Mouse (Mus musculus): Measurements from ENCODE around the gene Jaml. TPM values are rescaled to one million over a fixed set of nuclear protein-coding genes. Genes with fewer than 3 reads are reported as not detected.

Gene Jaml
- polyA plus RNA-seq, 1 experiment from 2014 or later = 0.15 TPM

DNA sequence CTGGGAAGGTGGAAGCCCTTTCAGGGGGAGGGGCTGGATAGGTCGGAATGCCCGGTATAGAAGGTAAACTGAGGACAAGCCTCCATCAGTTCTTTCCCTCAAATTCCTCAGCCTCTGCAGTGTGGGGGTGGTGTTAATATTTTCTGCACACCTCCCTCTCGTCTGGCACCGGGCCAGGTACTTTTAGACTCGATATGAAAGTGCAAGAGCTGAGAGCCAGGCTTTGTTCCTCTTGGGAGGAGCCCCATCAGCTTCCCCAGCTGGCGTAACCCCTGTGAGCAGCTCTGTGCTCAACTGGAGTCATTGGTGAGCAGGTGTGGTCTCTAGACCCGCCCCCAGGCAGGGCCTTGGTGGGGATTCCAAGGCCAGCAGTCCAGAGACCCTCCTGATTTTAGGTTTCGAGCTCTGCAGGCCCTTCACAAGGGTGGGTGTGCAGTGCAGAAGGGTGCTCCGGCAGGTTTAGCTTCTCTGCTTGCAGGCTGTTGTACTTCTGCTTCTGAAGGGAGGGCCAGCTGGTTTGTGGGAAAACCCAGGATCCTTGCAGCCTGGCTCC is 43.3 kb downstream of the Jaml start:
- Histone ChIP-seq H3K4me1 (ENCODE audit: control insufficient read depth, insufficient read depth, low read length) (peaks cover 16% of the 10 kb centered on the region), H3K36me3 (ENCODE audit: control insufficient read depth, insufficient read depth, low read length) (no peaks in the 10 kb centered on the region), H3K9me3 (replicated peaks; ENCODE audit: control insufficient read depth, low read length) (no peaks in the 10 kb centered on the region), H3K27me3 (replicated peaks; ENCODE audit: control insufficient read depth, insufficient read depth, low read length) (no peaks in the 10 kb centered on the region), H3K4me2 (ENCODE audit: low read length) (peak overlapping the region; percentile 43), H3K9ac (ENCODE audit: low read length) (peak overlapping the region; percentile 38; the same call in 1 of the 2 replicates), H3K27ac (ENCODE audit: low read depth, low read length) (no peak overlapping the region), H3K4me3 (ENCODE audit: low read depth, low read length) (no peak overlapping the region)
- WGBS = 26% methylated on average over 9 of the region's 9 CpGs
- ATAC-seq (peak; percentile 30; the same call in 1 of the 2 replicates), DNase-seq (ENCODE audit: low spot score) (peak; percentile 38)

DNA sequence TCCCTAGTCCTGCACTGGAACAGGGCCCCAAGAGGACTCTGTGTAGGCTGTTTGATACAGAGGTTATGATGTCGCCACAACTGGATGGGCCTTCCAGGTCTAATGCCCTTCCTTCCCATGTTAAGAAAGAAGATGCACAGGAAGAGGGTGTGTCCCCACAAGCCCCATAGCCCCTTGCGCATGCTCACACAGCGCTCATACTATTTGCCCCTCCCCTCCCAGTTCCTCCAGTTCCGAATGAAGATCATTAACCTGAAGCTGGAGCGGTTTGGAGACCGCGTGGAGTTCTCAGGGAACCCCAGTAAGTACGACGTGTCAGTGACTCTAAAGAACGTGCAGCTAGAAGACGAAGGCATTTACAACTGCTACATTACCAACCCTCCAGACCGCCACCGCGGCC is 46.2 kb downstream of the Jaml start:
- H3K4me2 ChIP-seq (ENCODE audit: low read length) = no peak overlapping the region
- ATAC-seq (no peak), DNase-seq (ENCODE audit: low spot score) (no peak)
- H3K9me3 ChIP-seq (replicated peaks; ENCODE audit: control insufficient read depth, low read length) = no peaks in the 10 kb centered on the region
- peaks cover 6% of the 10 kb centered on the region for H3K4me1 ChIP-seq (ENCODE audit: control insufficient read depth, insufficient read depth, low read length)
- WGBS = 90% methylated on average over 14 of the region's 14 CpGs
- no peak overlapping the region for H3K9ac ChIP-seq (ENCODE audit: low read length)
- H3K4me3 ChIP-seq (ENCODE audit: low read depth, low read length) = no peak overlapping the region
- no peak overlapping the region for H3K27ac ChIP-seq (ENCODE audit: low read depth, low read length)
- H3K36me3 ChIP-seq (ENCODE audit: control insufficient read depth, insufficient read depth, low read length) = no peaks in the 10 kb centered on the region
- H3K27me3 ChIP-seq (replicated peaks; ENCODE audit: control insufficient read depth, insufficient read depth, low read length) = no peaks in the 10 kb centered on the region

DNA sequence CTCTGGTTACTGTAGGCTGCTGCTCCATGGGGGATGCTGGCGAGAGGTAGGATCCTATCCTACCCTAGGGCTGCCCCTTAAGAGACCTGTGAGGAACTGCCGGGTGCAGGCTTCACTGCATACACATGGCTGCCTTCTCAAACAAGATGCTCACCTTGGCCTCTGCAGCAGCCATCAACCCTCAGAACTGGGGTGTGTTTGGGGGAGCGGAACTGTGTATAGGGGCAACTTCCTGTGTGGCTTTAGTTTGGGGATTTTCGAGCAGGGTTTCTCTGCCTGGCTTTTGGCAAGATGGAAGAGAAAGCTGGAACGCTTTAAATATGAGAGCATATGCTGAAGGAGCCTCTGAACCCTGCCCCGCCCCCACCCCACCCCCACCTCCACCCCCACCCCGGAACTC is 48.0 kb downstream of the Jaml start:
- no peak overlapping the region for H3K4me2 ChIP-seq (ENCODE audit: low read length)
- WGBS = 64% methylated on average over 7 of the region's 7 CpGs
- H3K9me3 ChIP-seq (replicated peaks; ENCODE audit: control insufficient read depth, low read length) = no peaks in the 10 kb centered on the region
- no peak overlapping the region for H3K27ac ChIP-seq (ENCODE audit: low read depth, low read length)
- DNase-seq (ENCODE audit: low spot score) = no peak
- no peak overlapping the region for H3K9ac ChIP-seq (ENCODE audit: low read length)
- H3K36me3 ChIP-seq (ENCODE audit: control insufficient read depth, insufficient read depth, low read length) = no peaks in the 10 kb centered on the region
- peaks cover 5% of the 10 kb centered on the region for H3K4me1 ChIP-seq (ENCODE audit: control insufficient read depth, insufficient read depth, low read length)
- no peaks in the 10 kb centered on the region for H3K27me3 ChIP-seq (replicated peaks; ENCODE audit: control insufficient read depth, insufficient read depth, low read length)
- H3K4me3 ChIP-seq (ENCODE audit: low read depth, low read length) = no peak overlapping the region
- ATAC-seq = no peak

DNA sequence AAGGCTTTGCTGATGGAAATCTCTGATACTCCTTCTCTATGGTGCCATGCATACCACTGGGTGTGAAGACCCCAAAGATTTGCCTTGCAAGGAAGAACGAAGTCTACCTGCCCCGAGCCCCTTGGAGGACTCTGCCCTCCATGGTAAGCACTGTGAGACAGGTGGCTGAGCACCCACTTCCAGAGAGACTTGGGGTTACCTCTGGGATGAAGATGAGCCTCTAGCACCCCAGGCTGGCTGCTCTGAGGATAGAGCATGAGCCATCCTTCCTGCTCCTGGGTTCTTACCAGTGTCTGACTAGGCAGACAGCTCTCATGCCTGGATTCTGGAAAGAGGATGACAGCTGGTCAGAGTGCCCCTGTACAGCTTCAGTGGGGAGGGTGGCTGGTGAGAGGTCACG is 51.1 kb downstream of the Jaml start:
- Histone ChIP-seq H3K27ac (ENCODE audit: low read depth, low read length) (no peak overlapping the region), H3K36me3 (ENCODE audit: control insufficient read depth, insufficient read depth, low read length) (no peaks in the 10 kb centered on the region), H3K27me3 (replicated peaks; ENCODE audit: control insufficient read depth, insufficient read depth, low read length) (0 out of 2 replicates have a peak, but pooled peaks cover 6% of the 10 kb centered on the region), H3K4me1 (ENCODE audit: control insufficient read depth, insufficient read depth, low read length) (no peaks in the 10 kb centered on the region), H3K4me2 (ENCODE audit: low read length) (no peak overlapping the region), H3K9me3 (replicated peaks; ENCODE audit: control insufficient read depth, low read length) (no peaks in the 10 kb centered on the region), H3K9ac (ENCODE audit: low read length) (no peak overlapping the region), H3K4me3 (ENCODE audit: low read depth, low read length) (no peak overlapping the region)
- DNase-seq (ENCODE audit: low spot score) = no peak
- no peak for ATAC-seq
- 81% methylated on average over 3 of the region's 3 CpGs for WGBS

DNA sequence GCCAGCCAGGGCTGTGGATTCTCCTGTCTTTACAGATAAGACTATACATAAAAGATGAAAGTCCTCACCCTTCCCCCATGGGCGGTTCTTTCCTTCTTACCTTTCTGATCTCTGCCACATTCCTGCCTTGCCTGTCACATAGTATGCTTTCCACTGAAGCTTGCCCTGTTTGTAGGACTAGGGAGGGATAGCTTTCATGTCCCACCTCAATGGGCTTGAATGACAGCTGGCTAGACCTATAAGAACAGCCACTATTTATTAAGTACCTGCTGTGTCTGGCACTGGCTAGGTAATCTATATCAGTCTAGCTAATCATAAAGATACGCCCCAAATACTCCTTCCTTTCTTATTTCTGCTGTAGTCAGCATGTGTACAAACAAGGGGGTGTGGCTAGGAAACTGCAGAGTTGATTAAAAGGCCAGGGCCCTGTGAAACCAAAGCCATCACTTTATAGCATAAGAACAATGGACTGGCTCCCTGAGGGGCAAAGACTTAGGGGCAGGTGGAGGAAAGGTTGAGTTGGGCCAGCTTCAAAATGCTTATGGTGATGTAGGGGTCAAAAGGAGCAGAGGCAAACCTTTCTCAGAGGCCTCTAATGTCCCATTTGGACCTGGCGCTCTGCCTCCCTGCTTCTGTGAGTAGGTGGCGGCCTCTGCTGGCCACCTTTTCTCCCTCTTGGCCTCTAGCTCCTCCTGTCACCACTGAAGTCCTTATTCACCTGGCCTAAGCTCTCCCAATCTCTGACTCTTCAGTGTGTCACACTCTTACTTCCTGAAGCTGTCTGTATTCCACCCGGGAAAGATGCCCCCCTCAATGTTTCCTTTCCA is 54.7 kb downstream of the Jaml start:
- WGBS = 21% methylated on average over 5 of the region's 5 CpGs
- H3K4me1 ChIP-seq (ENCODE audit: control insufficient read depth, insufficient read depth, low read length) = no peaks in the 10 kb centered on the region
- H3K4me3 ChIP-seq (ENCODE audit: low read depth, low read length) = no peak overlapping the region
- ATAC-seq = no peak
- no peak overlapping the region for H3K4me2 ChIP-seq (ENCODE audit: low read length)
- peaks cover 32% of the 10 kb centered on the region for H3K27me3 ChIP-seq (replicated peaks; ENCODE audit: control insufficient read depth, insufficient read depth, low read length)
- no peaks in the 10 kb centered on the region for H3K9me3 ChIP-seq (replicated peaks; ENCODE audit: control insufficient read depth, low read length)
- H3K36me3 ChIP-seq (ENCODE audit: control insufficient read depth, insufficient read depth, low read length) = no peaks in the 10 kb centered on the region
- no peak overlapping the region for H3K9ac ChIP-seq (ENCODE audit: low read length)
- no peak overlapping the region for H3K27ac ChIP-seq (ENCODE audit: low read depth, low read length)
- DNase-seq (ENCODE audit: low spot score) = peak; percentile 52

DNA sequence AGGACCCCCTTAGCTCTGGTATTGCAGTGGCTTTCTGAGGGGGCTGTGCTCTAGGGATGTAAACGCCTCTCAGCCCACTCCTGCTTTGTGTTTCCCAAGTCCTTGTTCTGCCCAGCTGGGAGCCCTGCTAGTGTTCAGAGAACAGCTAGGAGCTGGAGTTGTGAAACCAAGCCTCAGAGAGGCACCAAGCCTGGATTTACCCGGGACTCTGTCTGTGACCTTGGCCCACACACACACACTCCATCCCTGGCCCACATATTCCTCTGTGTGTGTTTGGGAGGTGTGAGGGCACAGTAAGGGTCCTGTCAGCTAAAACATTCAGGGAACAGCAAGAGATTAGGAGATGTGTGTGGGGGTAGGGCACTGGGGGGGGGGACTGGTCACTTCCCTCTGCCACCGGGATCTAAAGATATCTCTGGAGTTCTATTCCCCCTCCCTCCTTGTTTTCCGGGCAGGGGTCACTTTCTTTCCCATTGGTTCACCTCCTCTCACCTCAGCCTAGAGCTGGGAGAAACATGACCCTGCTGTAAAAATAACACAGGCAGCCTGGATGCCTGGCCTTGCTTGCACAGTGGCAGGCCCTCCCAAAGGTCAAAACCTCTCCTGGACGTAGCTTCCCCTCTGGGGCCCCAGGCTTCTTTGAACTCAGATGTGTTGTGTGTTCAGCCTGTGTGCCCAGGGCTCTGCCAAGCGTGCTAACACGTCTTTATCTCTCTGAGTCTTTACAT is 57.6 kb downstream of the Jaml start:
- H3K27me3 ChIP-seq (replicated peaks; ENCODE audit: control insufficient read depth, insufficient read depth, low read length) = peaks cover 51% of the 10 kb centered on the region
- DNase-seq (ENCODE audit: low spot score) (no peak), ATAC-seq (no peak)
- no peak overlapping the region for H3K4me3 ChIP-seq (ENCODE audit: low read depth, low read length)
- H3K9me3 ChIP-seq (replicated peaks; ENCODE audit: control insufficient read depth, low read length) = no peaks in the 10 kb centered on the region
- H3K4me2 ChIP-seq (ENCODE audit: low read length) = no peak overlapping the region
- H3K27ac ChIP-seq (ENCODE audit: low read depth, low read length) = no peak overlapping the region
- H3K36me3 ChIP-seq (ENCODE audit: control insufficient read depth, insufficient read depth, low read length) = no peaks in the 10 kb centered on the region
- H3K4me1 ChIP-seq (ENCODE audit: control insufficient read depth, insufficient read depth, low read length) = no peaks in the 10 kb centered on the region
- WGBS = 17% methylated on average over 7 of the region's 7 CpGs
- H3K9ac ChIP-seq (ENCODE audit: low read length) = no peak overlapping the region

DNA sequence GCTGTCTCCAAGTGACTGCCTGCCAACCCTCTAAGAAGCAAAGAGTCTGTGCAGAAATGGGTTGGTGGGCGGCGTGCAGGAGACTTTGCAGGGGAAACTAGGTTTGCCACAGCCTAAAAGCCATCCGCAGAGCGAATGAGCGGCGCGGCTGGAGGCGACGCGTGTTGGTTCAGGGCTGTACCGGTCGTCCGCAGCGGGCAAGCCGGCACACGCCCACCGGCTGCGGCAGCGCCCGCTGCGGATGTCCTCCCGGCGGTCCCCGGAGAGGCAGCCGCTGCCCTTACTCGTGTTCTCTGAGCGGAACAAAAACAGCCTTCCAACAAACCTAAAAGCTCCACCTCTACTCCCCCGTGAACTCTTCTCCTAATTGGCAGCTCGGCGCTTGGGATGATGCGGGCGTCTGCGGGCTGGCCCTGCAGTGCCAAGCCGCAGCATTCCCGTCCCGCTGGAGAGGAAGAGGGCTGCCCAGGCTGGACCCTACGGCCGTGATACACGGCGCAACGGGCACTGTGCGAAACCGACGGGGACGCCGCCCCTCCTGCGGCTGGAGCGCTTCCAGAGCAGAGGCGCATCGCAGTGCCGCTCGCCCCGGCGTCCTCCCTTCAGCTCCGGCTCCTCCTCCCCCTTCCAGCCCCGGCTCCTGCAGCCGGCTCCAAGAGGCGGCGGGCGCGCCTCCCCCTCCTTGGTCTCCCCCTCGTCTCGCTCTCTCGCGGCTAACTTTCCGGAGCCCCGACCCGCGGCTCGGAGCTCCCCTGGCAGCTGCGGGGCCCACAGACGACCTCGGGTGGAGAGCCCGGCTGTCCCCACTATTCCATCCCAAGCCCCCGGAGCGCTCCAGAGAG is 59.4 kb downstream of the Jaml start, which contains the start of gene Scn4b:
TSS of gene Scn4b (plus strand) at position 205 of the 842 bp plus-strand sequence.
- no peak within 1 kb of the TSS for H3K27ac ChIP-seq (ENCODE audit: low read depth, low read length)
- H3K4me2 ChIP-seq (ENCODE audit: low read length) = peak within 1 kb of the TSS; percentile 89
- peaks cover 51% of the 10 kb centered on the region for H3K27me3 ChIP-seq (replicated peaks; ENCODE audit: control insufficient read depth, insufficient read depth, low read length)
- ATAC-seq (peak; percentile 69), DNase-seq (ENCODE audit: low spot score) (peak; percentile 66)
- H3K4me3 ChIP-seq (ENCODE audit: low read depth, low read length) = peak within 1 kb of the TSS; percentile 44
- no peaks in the 10 kb centered on the region for H3K4me1 ChIP-seq (ENCODE audit: control insufficient read depth, insufficient read depth, low read length)
- under 1% methylated on average over 66 of the region's 76 CpGs for WGBS
- no peaks in the 10 kb centered on the region for H3K36me3 ChIP-seq (ENCODE audit: control insufficient read depth, insufficient read depth, low read length)
- H3K9ac ChIP-seq (ENCODE audit: low read length) = peak within 1 kb of the TSS; percentile 62
- no peaks in the 10 kb centered on the region for H3K9me3 ChIP-seq (replicated peaks; ENCODE audit: control insufficient read depth, low read length)

DNA sequence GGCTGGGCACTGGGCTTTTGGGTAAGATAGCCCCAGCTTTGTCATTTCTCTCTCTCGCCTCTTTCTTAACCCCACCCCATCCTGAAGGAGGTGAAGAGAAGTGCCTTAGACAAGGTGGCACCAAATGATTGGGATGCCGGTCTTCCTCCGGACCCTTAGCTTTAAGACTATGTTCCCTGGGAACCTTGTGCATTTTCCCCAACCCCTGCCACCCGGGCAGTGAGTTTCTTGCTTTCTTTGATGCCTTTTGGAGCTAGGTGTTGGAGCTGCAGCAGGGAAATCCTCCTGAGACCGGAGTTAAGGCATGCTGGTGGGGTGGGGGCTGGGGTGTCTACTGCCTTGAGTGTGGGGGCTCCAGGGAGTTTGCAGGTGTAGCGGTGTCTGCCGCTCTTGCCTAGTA is 60.1 kb downstream of the Jaml start:
- H3K27me3 ChIP-seq (replicated peaks; ENCODE audit: control insufficient read depth, insufficient read depth, low read length) = peaks cover 55% of the 10 kb centered on the region
- DNase-seq (ENCODE audit: low spot score) (no peak), ATAC-seq (no peak)
- H3K27ac ChIP-seq (ENCODE audit: low read depth, low read length) = no peak overlapping the region
- H3K4me3 ChIP-seq (ENCODE audit: low read depth, low read length) = peak overlapping the region; percentile 44
- H3K9ac ChIP-seq (ENCODE audit: low read length) = peak overlapping the region; percentile 62
- H3K36me3 ChIP-seq (ENCODE audit: control insufficient read depth, insufficient read depth, low read length) = no peaks in the 10 kb centered on the region
- WGBS = 9% methylated on average over 7 of the region's 7 CpGs
- peak overlapping the region; percentile 89 for H3K4me2 ChIP-seq (ENCODE audit: low read length)
- H3K9me3 ChIP-seq (replicated peaks; ENCODE audit: control insufficient read depth, low read length) = no peaks in the 10 kb centered on the region
- H3K4me1 ChIP-seq (ENCODE audit: control insufficient read depth, insufficient read depth, low read length) = no peaks in the 10 kb centered on the region

All from forebrain, embryonic 14.5 days (tissue).